Mouse (Mus musculus) left cerebral cortex, postnatal 36 days (tissue): ENCODE measurements around the gene Deaf1. TPM values are rescaled to one million over a fixed set of nuclear protein-coding genes. Genes with fewer than 3 reads are reported as not detected.

Source experiments
- DNase-seq, 2 experiments: peaks; one replicate each; pipeline ENCODE4 v3.0.0; 2021 to 2022; ENCODE audit warnings: low spot score in 2 of 2, mixed read lengths in 1 of 2
- intact Hi-C: fragments of 180-260 bp; cut with DNase I; formaldehyde crosslinking; loops from one replicate; pipeline ENCODE4 v1.15.1; 2025
- total RNA-seq, 2 experiments: library from RNA; stranded (reverse); gene quantifications; 2 replicates each; pipeline ENCODE4 v1.2.3; 2021

Gene Deaf1
- total RNA-seq: 10 to 100 TPM; 67.3 to 72.5 TPM

DNA sequence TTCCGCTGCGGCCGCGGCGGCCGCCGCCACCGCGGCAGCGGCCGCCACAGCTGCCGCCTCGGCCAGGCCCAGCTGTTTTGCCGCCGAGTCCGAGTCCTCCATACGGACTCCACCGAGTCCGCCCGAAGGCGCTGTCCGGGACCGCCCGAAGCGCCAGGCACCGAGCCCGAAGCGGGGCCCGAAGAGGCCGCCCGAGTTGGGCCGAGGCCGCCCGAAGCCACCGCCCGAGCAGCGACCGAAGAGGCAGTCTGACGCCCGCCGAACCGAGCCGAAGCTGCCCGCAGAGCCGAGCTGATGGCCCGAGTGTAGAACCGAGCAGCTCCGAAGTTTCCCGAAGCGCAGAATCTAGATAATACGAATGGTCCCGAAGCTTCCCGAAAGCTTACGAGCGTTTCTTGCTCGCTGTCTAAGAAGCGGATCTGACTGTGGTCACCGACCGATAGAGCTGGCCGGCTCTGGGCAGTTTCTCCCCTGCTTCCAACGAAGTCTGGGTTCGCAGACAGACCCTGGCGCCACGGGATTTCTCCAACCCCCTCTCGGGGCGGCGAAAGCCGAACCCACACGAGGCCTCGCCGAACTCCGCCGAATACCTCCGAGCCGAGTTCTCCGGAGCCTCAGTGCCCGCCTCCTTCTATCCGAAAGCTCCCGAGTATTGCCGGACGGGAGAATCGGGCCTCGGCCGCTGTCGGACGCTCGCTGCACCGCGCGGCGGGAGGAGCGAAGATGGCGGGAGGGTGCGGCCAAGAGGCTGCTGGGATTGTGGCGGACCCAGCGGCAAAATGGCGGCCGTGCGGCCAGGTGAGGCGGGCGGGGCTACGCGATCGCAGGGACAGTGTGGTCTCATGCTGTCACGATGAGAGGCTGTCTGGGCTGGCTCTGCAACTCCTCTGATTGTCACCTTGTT is at the start of gene Deaf1, which contains the start of gene Tmem80:
TSS of gene Deaf1 (minus strand) at position 222 of the 904 bp plus-strand sequence.
TSS of gene Tmem80 (plus strand) at position 271 of the 904 bp plus-strand sequence.
- intact Hi-C loops: loop anchor here (5.0 kb wide), 1 partner anchor 65 kb away; the partner anchor contains the start of gene Taldo1
- DNase-seq: peak; percentile 99 to 100

DNA sequence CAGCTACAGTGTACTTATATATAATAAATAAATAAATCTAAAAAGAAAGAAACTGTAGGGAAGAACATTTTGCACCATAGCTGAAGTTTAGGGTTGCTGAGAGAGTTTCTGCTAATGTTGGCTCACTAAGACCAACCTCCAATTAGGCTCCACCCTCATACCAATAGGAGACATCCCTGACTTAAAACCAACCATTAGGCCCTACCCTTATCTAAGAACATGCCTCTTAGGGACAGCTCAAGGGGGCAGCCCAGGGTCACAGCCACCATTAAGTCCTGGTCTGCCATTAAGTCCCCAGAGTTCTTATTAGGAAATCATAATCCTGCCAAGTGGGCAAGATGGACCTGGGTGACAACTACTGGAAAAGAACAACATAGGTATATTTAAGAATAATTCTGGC is 46.9 kb upstream of the Deaf1 start:
- DNase-seq: no peak
- intact Hi-C loops: no loop called here

DNA sequence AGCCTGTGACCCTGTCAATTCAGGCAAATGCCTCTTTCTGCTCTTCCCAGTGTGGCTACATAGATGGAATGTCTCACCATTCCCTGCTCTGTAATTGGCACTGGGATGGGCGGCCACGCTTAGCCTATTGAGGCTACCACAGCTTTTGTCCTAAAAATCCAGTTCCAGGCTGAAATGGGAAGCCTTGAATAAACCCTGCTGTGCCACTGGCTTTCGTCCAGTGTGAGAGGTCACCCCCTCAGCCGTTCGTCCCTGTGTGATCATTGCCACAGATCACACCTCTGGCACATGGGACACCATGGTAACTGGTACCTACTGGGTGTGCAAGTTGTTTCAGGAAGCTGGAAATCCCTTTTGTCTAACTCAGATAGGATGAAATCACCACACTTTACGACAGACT is 46.1 kb upstream of the Deaf1 start:
- DNase-seq: no peak
- intact Hi-C loops: no loop called here

DNA sequence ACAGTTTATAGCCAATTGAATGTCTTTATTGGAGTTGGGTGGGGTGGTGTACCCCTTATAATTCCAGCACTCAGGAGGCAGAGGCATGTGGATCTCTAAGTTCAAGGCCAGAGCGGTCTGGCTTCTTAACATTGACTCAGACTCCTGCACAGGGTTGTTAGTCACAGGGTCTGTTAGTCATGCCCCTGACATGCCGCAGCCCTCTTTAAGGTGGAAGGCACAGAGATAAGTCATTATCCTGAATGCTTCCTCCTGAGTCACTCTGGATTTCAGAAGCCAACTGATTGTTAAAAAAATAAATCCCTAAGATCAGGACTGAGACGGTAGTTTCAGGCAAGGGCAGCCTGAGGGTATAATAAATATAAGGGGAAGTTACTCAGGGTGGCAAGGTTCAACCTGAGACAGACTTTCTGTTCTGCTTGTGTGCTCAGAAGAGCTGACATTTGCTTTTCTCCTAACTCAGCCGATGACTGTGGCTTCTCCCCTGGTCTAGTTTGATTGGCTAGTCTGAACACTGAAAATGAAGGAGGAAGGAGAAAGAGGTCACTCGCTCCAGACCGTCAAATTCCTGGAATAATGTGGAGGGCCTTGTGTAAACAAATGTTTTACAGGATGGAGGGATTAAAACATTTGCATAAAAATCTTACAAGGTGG is 44.6 kb upstream of the Deaf1 start:
- intact Hi-C loops: no loop called here
- no peak for DNase-seq

DNA sequence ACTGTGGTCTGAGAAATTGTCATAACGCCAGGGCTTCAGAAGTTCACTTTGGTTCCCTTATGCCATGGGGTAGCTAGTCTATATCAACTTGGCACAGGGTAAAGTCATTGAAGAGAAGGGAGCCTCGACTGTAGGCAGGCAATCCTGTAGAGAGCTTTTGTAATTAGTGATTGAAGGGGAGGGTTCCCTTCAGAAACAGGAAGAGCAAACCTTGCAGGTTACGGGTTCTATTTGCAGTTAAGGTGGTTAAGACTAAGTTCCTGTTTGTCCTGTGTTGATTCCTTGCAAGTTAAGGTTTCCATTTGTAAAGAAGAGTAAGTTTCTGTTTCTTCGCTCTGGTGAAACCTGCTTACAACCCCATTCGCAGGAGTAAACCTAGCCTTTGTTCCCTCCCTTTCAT is 42.4 kb upstream of the Deaf1 start:
- intact Hi-C loops: no loop called here
- DNase-seq: no peak

DNA sequence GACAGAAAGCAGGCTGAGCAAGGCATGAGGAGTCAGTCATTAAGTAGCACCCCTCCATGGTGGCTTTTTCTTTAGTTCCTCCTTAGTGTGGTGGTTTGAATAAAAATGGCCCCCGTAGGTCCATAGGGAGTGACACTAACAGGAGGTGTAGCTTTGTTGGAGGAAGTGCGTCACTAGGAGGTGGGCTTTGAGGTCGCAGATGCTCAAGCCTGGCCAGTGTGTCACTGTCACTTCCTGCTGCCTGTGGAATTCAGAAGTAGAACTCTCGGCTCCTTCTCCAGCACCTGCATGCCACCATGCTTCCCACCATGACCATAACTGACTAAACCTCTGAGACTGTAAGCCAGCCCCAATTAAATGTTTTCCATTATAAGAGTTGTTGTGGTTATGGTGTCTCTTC is 39.9 kb upstream of the Deaf1 start:
- DNase-seq: no peak
- intact Hi-C loops: no loop called here

DNA sequence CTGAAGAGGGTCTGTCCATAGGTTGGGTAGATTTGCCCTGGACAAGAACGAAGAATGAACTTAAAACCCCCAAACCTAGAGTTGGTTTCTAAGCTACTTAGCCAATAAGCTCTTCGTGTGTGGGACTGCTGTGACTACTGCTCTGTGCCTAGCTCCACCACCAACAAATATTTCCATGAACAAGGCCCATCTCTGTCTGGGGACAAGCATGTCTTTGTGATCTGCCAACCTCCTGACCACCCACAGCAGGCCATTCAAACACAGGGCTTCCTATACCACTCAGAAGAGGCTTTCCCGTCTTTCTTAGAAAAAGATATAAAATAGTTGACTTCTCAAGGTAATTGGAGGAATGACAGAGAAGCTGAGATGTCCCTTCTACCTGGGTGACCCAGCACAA is 37.6 kb upstream of the Deaf1 start:
- DNase-seq: no peak
- intact Hi-C loops: no loop called here

DNA sequence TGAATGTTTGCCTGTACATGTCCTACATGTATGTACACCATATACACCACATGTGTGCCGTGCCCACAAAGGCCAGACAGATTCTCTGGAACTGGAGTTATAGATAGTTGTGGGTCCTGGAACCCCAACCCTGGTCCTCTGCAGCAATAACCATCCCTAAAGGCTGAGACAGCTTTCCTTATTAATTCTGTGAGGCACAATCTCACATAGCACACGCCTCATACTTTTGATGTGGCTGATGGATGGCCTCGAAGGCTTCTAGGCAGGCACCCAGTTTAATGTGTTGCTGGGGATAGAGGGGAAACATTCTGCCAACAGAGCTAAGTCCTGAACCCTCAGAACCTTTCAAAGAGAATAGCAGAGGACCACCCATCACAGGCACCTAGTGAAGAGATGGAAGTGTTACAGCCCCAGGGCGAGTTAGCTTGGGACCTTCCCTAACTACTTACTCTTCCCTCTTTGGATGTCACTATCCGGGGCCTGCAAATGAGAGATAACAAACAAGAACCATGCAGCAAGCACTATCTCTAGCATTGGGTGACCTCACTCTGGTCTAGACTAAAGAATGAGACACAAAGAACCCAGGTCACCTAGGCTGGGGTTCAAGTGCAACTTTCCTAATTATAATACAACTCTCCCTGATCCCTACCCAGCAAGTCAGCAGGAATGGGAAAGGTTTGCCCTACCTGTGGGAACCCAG is 37.0 kb upstream of the Deaf1 start:
- DNase-seq: no peak
- intact Hi-C loops: loop anchor here (5.0 kb wide), 2 partner anchors 97 to 137 kb away; partner anchors contain the start of genes Irf7 and Phrf1

DNA sequence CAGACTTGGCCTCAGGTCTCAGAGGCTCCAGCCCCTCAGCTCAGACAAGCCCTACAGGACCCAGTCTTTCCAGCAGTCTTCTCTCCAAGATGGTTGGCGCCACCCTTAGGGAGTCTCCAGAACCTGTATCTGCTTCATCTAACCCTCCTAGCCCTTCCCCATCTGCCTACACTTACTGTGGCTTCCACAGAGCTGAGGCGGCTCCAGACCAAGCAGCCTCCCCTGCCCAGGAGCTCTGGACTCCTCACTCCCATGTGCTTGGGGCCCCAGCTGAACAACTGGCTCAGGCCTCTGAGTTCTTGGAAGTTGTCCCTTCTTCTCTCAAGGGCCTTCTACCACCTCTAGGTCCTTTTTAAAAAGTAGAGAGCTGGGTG is 36.2 kb upstream of the Deaf1 start:
- intact Hi-C loops: loop anchor here (5.0 kb wide), 2 partner anchors 96 to 136 kb away; partner anchors contain the start of genes Irf7 and Phrf1
- DNase-seq: no peak

DNA sequence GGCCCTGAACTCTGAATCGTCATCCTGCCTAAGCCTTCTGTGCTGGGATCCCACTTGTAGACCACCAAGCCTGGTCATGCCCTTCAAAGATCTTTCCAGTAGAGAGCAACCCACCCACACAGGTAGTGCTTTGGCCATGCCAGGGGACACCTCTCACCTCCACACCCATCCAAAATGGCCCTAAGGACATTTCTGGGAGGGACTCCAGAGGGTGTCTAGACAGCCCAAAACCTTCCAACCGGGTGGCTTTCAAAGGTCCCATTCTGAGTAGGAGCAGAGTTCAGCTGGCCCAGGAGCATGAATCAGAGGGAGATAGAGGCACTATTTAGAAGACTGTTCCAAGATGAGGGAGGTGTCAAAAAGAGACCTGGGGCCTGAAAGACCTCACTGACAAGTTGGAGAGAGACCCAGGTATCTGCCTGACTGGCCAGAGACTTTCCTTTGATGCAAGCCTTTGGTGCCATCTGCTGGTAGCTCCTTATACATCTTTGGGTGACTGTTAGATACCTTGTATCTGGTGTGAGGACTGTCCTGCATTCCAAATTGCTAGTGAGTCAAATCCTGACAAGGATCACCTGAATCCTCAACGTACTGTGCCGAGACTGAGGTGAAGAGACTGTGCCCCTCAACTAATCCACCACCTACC is 35.7 kb upstream of the Deaf1 start:
- peak; percentile 50 to 66 for DNase-seq
- intact Hi-C loops: loop anchor here (5.0 kb wide), 2 partner anchors 96 to 136 kb away; partner anchors contain the start of genes Irf7 and Phrf1

DNA sequence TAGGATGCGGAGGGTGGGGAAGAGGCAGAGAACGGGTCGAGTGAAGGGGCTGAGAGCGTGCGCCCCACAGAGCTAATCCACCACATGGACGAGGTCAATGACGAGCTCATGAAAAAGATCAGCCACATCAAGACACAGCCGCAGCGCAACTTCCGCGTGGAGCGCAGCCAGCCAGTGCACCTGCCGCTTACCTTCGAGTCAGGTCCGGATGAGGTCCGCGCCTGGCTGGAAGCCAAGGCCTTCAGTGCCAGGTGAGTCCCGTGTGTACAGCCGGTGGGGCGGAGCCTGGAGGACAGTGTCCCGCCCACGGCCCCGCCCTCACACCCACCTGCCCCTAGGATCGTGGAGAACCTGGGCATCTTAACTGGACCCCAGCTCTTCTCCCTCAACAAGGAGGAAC is 34.0 kb upstream of the Deaf1 start:
- intact Hi-C loops: loop anchor here (5.0 kb wide), 2 partner anchors 94 to 134 kb away; partner anchors contain the start of genes Irf7 and Phrf1
- no peak for DNase-seq

DNA sequence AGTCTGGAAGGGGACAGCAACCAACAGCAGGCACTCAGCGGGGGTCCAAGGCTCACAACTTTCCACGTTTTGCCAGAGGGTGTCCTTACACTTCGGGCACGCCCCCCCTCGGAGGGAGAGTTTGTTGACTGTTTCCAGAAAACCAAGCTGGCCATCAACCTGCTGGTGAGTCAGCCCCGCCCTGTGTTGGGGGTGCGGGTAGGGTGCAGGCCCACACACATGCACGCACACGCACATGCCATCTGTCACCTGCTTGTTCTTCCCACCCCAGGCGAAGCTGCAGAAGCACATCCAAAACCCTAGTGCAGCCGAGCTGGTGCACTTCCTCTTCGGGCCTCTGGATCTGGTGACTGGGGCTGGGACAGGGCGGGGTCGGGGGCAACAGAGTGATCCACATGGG is 29.5 kb upstream of the Deaf1 start:
- peak in 1 of 2 experiments; percentile 53 for DNase-seq
- intact Hi-C loops: no loop called here

DNA sequence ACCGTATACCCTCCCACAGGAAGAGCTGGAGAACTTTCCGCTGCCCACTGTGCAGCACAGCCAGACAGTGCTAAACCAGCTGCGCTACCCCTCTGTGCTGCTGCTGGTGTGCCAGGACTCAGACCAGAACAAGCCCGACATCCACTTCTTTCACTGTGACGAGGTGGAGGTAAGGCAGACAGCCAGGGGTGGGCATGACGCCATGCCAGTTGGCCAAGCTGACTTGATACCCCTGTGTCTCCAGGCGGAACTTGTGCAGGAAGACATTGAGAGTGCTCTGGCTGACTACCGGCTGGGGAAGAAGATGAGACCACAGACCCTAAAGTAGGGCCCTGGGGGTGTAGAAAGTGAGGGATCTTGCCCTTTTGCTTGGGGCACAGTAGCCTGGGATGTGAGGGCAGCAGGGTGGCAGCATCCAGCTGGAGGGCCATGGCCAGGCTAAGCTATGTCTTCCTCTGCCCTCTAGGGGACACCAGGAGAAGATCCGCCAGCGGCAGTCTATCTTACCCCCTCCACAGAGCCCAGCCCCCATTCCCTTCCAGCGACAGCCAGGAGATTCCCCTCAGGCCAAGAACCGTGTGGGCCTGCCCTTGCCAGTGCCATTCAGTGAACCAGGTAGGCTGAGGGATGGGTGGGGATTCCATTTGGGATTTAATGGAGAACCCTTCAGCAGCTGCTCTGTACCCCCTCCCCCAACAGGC is 28.3 kb upstream of the Deaf1 start:
- intact Hi-C loops: no loop called here
- no peak for DNase-seq

DNA sequence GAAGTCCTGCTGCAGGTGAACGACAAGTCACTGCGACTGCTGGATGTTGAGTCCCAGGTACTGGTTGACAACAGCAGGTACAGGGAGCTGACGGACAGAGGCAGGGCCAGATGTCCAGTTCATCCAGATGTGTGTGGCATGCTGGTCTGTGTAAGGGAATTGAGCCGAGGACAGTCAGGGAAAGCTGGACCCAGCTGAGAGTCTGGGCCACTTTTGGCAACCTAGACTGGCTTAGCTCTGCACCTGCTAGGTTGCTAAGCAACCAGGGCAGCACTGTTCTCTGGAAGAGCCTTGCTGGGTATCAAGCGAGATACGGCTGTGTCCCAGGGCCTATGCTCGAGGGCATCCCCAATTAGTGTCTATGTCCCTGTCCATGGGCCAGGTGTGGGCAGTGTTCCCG is 27.6 kb upstream of the Deaf1 start:
- no peak for DNase-seq
- intact Hi-C loops: no loop called here

DNA sequence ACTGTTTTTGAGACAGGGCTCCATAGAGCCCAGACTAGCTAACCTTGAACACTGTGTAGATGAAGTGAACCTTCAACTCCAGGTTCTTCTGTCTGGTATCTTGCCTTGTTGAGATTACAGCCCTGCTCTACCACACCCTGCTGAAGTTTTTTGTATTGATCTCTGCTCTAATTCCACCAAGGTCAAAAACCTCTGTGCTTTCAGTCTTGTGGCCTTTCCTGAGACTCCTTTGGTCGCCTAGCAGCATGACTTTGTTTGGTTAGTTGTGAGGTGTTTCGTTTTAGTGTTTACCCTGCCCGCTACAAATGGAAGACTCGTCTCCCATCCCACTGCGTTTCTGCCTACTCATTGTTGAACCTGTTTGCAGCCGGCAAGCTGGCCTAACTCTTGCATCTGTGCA is 23.6 kb upstream of the Deaf1 start:
- DNase-seq: no peak
- intact Hi-C loops: no loop called here

DNA sequence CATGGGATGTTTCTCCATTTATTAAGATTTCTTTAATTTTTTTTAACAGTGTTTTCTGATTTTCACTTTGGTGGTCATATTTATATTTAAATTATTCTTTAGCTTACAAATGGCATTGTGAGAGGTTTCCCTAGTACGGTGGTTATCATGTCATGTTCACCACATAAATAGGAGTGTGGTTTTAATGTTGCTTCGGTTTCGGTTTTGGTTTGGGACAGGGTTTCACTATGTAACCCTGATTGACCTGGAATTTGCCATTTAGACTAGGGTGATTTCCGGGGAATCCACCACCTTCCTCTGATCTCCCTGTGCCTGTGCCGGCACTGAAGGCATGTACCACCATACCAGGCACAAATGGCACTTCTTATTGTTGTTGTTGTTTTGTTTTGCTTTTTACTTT is 17.3 kb upstream of the Deaf1 start:
- intact Hi-C loops: no loop called here

DNA sequence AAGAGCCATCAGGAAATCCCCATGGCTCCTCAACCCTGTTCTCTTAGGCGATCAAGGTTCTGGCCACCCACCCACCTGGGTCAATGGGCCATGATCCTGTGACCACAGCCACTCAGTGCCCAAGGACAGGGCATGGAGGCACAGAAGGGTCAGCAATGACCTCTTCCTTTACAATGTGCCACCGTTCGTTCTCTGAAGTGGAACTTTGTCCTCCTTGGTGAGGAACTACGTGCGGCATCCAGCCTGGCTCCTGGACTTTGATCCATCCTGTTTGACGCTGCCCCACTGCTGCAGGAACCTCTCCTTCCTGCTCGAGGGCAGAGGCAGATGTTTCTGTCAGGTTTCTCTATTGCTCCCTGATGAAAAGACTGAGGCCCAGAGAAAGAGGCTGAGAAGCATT is 16.2 kb upstream of the Deaf1 start:
- DNase-seq: no peak
- intact Hi-C loops: no loop called here

More for the DNA sequence above, 17.3 kb upstream of the Deaf1 start:
- no peak for DNase-seq

DNA sequence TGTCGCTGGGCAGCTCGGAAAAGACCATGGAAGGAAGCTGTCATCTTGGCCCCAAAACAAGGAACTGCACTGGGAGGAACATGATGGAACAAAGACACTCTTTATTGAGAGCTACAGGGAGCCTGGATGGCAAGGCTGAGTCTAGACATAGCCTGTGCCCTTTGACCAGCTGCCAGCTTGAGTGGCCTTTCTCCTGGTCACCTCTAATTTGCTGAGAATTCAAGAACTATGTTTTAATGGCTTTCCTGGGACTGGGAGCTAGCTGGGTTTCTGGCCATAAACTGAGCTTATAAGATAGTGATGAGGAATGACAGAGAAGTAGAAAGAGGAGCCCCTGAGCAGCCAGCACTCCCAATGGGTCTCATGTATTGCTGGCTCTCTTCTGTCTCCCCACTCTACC is 15.7 kb upstream of the Deaf1 start:
- DNase-seq: no peak
- intact Hi-C loops: no loop called here

DNA sequence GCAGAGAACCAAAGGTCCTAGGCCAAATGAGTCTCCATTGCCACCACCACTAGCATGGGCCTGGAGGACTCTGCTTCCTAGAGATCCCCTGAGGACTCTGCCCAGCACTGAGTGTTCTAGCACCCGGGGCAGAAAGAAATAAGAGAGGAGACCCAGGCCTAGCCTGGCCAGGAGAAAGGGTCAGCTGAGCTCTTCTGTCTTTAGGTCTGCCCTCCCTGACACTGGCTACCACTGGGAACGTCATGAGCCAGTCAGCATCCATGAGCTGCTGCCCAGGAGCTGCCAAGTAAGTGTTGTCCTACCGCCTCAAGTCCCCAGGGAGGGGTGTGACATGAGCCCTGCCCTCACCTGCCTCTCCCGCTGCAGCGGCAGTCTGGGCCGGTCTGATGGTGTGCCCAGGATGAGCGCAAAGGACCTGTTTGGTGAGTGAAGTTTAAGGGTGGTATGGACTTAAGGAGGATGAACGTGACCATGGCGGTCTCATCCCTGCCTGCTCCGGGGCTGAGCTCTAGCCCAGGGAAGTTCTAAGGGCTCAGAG is 14.3 kb upstream of the Deaf1 start:
- DNase-seq: no peak

More for the DNA sequence above, 14.3 kb upstream of the Deaf1 start:
- intact Hi-C loops: no loop called here
